ENCODE assay signal across 8 mouse cellular contexts in genomic region chr4:34886490-34887111, GRCm38 (mm10). TPM values are rescaled to one million over a fixed set of nuclear protein-coding genes. Genes with fewer than 3 reads are reported as not detected.
DNase-seq lines count a peak whose midpoint lies in the region; ATAC-seq lines count a peak whose summit lies in the region.

No protein-coding gene starts in this region.

- intact Hi-C loops in gastrocnemius, postnatal 14 days (cut with DNase I; ENCODE audit: low total_unique reads), result no loop called here
- intact Hi-C loops in left cerebral cortex, postnatal 14 days (cut with DNase I), result no loop called here

- peaks cover 5% of the 10 kb centered on the region for H3K27me3 ChIP-seq in intestine, embryonic 14.5 days (replicated peaks; ENCODE audit: control insufficient read depth, insufficient read depth, low read length)

- no peaks in the 10 kb centered on the region for H3K36me3 ChIP-seq in intestine, embryonic 14.5 days (ENCODE audit: control insufficient read depth, insufficient read depth, low read length)

- no peaks in the 10 kb centered on the region for H3K9me3 ChIP-seq in intestine, embryonic 14.5 days (ENCODE audit: control insufficient read depth, low read length)

- ATAC-seq in intestine, embryonic 14.5 days (replicated peaks; ENCODE audit: low FRiP score, low TSS enrichment, low read depth), result peak; percentile 67
- peak; percentile 76 for ATAC-seq in megakaryocyte-erythroid progenitor cell, adult 5-6 weeks (replicated peaks; ENCODE audit: low FRiP score, low TSS enrichment, poor library complexity, severe bottlenecking)

- H3K9ac ChIP-seq in intestine, embryonic 14.5 days (ENCODE audit: low read length), result peak overlapping the region; percentile 77

- WGBS in intestine, embryonic 14.5 days, result under 1% methylated on average over 48 of the region's 48 CpGs

- H3K4me1 ChIP-seq in intestine, embryonic 14.5 days (replicated peaks; ENCODE audit: control insufficient read depth, insufficient read depth, low read length), result peaks cover 23% of the 10 kb centered on the region

- peak overlapping the region; percentile 95 for H3K27ac ChIP-seq in intestine, embryonic 14.5 days (ENCODE audit: low read depth)

- H3K4me3 ChIP-seq in intestine, embryonic 14.5 days (ENCODE audit: low read depth, low read length), result peak overlapping the region; percentile 69

- H3K4me2 ChIP-seq in intestine, embryonic 14.5 days (ENCODE audit: low read length), result peak overlapping the region; percentile 78

- DNase-seq in adrenal gland, adult (ENCODE audit: inconsistent age in 2 of 2, low spot score in 1 of 2), result peak; percentile 87 to 96
- DNase-seq in embryo, embryonic 10.5 days (ENCODE audit: low spot score), result peak; percentile 90
- DNase-seq in gastrocnemius, postnatal 14 days, result peak; percentile 81
- DNase-seq in intestine, embryonic 14.5 days (ENCODE audit: low spot score), result peak; percentile 88
- peak; percentile 71 to 79 for DNase-seq in left cerebral cortex, postnatal 14 days (ENCODE audit: low spot score in 2 of 2)
- peak; percentile 79 for DNase-seq in right cerebral cortex, postnatal 14 days
- DNase-seq in urinary bladder, postnatal 25 days (ENCODE audit: low spot score), result peak; percentile 65

RNA-seq across cellular contexts. Expression of gene Zfp292, which starts 3.8 kb away (rescaled TPM):
- 1 to 10 TPM; 8.6 to 8.8 TPM for total RNA-seq in gastrocnemius, postnatal 14 days (2021)
- polyA plus RNA-seq in intestine, embryonic 14.5 days (2014; fragmentation: Nextera tagmentation; extraction: Ambion mirVana), result 25.1 and 28.5 TPM in 2 replicates
- 10 to 100 TPM; 23.0 to 23.3 TPM for total RNA-seq in left cerebral cortex, postnatal 14 days (2021)
- total RNA-seq in megakaryocyte-erythroid progenitor cell, adult 5-6 weeks (2014; fragmentation: Nextera tagmentation), result 25.4 and 35.3 TPM in 2 replicates
- total RNA-seq in megakaryocyte-erythroid progenitor cell, adult 5-6 weeks (2017), result 21.8 and 37.4 TPM in 2 replicates

RNA-seq across cellular contexts. Expression of gene Cga, which starts 7.0 kb away (rescaled TPM):
- total RNA-seq in gastrocnemius, postnatal 14 days (2021), result not detected
- not detected in 2 replicates for polyA plus RNA-seq in intestine, embryonic 14.5 days (2014; fragmentation: Nextera tagmentation; extraction: Ambion mirVana)
- total RNA-seq in left cerebral cortex, postnatal 14 days (2021), result not detected
- 2.5 TPM in 1 of 2 replicates, not detected in the other for total RNA-seq in megakaryocyte-erythroid progenitor cell, adult 5-6 weeks (2014; fragmentation: Nextera tagmentation)
- total RNA-seq in megakaryocyte-erythroid progenitor cell, adult 5-6 weeks (2017), result not detected in 2 replicates

Comparison
In these comparisons a context has a peak if more than half of its experiments do, and no peak if none do; other contexts are left out.
1. Peak in every context shown above with its lines: DNase-seq, ATAC-seq, H3K4me3 ChIP-seq and H3K27ac ChIP-seq.